Mouse (Mus musculus): Measurements from ENCODE around the gene Gm15517. TPM values are rescaled to one million over a fixed set of nuclear protein-coding genes. Genes with fewer than 3 reads are reported as not detected.
A peak's percentile ranks its signal among the peaks of the same experiment; 100 is the strongest.
"Not testable (repeated sequence)": the region's sequence is repeated elsewhere in the genome, so short reads cannot be mapped to it uniquely, and the experiment has no call there.

Gm15517 gene
- total RNA-seq (2022): not detected

DNA sequence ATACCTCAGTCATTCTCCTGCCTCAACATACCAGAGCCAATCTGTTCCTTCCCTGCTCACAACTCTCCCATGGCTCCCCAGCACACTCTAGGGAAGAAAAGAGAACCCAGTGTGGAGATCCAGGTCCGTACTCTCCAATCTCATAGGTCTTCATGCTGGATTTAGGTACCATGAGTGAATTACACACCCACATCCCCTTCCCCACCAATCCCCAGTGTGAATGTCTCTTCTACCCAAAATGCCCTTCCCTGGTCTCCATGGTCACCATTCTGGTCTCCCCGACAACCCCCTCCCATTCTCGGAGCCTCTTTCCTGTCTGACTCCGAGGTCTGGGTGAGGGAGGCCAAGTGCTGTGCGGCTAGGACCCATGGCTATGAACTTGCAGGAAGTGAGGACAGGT is at the start of gene Gm15517:
TSS of gene Gm15517 (plus strand) at position 301 of the 400 bp plus-strand sequence.
- no peak for DNase-seq

DNA sequence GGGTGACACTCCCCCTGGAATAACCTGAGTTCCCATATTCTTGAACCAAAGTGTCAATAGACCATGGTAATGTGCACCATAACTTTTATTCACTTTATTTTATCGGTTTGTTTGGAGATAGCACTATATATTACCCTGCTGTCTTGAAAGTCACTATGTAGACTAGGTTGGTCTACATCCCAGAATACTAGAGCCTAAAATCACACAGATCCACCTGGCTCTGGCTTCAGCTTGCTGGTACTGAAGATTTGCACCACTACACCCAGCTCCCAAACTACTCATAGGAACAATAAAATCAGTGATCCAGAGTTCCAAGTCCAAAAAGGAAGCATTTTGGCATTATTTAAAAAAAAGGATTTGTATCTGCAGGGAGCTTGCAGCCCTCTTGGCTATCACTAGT is 45.6 kb upstream of the Gm15517 start, which contains the start of gene Klk1b5:
TSS of gene Klk1b5 (plus strand) at position 301 of the 400 bp plus-strand sequence.
- no peak for DNase-seq

DNA sequence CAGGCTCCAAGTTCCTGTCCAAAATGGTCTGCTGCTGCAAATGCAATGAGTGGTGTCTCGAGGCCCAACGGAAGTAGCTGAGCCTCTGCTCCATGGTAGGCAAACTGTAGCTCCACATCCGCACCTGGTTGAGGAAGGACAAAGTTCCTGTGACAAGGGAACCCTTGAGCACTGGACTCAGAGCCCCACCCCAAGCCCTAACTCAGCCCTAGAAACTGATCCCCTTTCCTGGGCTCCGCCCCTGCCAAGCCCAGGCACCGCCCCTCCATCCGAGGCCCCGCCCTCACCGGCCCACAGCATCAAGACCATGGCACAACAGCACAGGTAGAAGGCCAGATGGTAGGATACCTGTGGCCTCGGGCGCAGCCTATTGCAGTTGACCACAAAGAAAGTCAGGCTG is 39.6 kb upstream of the Gm15517 start:
- DNase-seq: not testable (repeated sequence)

DNA sequence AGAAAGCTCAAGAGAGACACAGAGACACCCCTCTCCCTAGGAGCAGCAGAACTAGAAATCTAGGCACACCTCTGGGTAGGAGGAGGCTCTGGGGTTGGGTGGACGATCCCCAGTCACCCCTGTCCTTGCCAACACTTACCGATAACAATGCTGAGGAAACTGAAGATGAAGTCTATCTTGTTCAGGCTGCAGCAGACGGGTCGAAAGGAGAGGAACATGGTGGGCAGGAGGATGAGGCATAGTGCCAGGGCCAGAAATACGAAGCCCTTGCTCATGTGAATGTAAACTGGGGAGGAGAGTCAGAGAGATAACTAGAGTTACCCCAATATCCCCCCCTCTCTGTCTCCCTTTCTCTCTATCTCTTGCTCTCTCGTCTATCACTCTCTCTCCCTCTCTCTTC is 38.9 kb upstream of the Gm15517 start:
- not testable (repeated sequence) for DNase-seq

DNA sequence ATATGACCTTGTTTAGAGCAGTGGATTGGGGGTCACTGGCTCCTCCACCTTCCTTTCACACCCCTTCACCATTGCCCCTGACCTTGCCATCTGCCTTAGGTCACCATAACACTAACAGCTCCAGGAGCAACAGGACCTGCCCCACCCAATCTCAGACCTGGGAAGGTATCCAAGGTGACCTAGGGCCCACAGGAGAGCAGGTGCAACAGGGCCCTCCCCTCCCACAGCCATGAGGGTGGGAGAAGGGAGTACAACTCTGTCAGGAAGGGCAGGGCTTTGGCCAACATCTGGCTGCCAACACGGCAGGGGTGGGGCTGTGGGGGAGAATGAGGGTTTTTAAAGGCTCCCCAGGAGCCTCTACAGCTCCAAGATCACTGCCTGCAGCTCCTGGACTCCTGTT is 36.2 kb upstream of the Gm15517 start, which contains the start of gene Klk1:
TSS of gene Klk1 (plus strand) at position 285 of the 400 bp plus-strand sequence.
- no peak for DNase-seq

DNA sequence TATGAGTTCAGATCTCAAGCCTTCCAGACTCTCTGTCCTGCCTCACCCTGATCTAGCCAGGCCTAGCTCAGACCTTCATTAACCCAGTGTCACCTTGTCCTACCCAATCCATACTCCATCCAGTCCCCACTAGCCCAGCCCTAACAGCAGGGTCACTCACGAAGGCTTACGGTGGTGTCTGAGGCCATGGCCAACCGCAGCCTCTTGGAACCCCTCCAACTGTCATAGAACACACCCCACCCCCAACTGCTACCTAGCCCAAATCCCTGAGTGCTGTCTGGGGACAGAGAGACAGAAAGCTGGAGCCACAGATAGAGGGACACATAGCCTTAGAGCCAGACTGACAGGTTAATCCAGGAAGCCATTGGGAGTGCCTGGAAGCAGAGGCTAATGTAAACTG is 25.3 kb upstream of the Gm15517 start, which contains the start of gene Gm36864:
TSS of gene Gm36864 (plus strand) at position 269 of the 400 bp plus-strand sequence.
- DNase-seq: no peak

DNA sequence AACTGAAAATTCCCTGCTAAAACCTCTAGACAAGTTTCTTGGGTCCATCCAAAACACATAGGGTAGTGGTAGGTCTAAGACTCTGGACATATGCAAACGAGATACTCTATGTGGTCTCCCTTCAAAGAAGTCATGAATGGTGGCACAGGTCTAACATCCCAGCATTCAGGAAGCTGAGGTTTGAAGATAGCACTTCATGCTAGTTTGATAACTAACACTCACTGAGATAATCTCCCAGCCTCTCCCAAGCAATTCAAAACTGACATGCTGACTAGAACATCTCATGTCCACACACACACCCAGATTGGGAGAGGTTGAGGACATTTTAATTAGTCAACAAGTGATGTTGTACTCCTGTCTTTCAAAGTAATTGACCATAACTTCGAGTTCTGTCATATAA is 21.3 kb upstream of the Gm15517 start:
- no peak for DNase-seq

DNA sequence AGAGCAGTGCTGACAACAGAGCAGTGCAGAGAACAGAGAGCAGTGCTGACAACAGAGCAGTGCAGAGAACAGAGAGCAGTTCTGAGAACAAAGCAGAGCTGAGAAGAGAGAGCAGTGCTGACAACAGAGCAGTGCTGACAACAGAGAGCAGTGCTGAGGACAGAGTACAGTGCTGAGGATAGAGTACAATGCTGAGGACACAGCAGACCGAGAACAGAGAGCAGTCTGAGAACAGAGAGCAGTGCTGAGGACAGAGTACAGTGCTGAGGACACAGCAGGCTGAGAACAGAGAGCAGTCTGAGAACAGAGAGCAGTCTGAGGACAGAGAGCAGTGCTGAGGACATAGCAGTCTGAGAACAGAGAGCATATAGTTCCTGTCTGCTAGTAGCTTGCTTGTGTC is 20.5 kb upstream of the Gm15517 start:
- DNase-seq: no peak

DNA sequence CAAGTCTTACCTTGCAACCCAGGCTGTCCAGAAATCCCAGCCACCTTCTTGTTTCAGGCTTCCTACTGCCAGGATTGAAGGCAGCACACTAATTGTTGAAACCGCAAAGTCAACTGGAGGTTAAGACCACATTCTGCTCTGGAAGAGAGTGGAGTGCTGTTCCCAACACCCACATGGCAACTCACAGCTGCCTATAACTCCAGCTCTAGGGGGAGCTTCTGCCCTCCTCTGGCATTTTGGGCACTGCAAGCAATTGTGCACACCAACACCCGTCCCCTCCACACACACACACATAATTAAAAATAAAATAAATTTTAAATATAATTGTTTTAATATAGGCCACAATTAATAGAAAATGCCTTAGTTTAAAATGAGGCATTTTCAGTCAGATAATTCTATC is 20.1 kb upstream of the Gm15517 start:
- DNase-seq: no peak

DNA sequence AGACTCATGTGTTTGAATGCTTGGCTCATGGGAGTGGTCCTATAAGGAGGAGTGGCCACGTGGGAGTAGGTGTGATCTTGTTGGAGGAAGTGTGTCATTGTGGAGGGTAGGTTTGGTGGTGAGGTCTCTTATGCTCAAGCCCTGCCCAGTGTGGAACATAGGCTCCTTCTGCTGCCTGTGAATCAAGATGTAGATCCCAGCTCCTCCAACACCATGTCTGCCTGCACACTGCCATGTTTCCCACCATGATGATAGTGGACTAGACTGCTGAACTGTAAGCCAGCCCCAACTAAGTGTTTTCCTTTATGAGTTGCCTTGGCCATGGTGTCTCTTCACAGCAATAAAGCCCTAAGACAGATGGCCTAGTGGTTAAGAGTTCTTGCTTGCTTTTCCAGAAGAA is 17.2 kb upstream of the Gm15517 start:
- DNase-seq: no peak

DNA sequence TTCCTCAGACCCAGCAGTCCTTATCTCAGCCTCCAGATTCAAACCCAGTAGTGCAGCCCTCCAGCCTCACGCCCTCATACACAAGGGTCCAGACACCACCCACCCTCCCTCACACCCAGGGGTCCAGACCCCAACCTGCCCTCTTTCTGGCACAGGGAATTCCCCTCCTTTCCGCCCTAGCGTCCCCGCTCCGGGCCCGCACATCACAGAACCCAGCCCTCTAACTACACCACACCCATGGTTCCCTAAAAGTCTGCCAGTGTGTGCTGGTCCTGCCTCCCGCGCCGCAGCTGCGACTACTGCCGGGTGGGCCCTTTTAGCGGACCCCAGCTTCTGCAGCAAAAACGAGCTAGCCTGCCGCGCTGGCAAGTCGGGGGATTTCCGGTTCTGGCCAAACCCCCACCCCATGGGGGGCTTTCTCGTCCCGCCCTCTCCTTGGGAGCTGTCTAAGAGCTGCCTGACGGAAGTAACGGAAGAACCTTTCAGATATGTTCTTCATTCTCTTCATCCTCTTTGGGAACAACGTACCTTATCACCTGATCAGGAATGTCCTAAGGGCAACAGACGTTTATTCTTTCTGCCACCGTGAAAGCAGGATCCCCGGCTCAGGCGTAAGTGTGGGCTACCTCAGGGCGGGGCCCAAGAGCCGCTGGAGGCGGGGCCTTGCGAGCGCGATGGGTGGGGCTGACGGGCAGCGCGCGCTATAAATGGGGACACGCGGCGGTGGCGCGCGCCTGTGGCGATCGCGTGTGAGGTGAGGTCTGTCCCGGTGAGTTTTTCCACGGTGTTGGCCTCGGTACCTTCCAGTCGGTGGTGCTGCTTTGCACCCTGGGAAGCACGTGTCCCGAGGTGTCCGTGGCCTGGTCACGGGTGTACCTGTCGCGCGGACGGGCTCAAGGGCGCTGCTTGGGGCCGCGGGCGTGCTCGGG is 14.9 kb upstream of the Gm15517 start, which contains the start of the genes 1700028J19Rik and 2410002F23Rik:
TSS of gene 1700028J19Rik (minus strand) at position 641 of the 929 bp plus-strand sequence.
TSS of gene 2410002F23Rik (plus strand) at position 668 of the 929 bp plus-strand sequence.
- DNase-seq: peak; percentile 84

DNA sequence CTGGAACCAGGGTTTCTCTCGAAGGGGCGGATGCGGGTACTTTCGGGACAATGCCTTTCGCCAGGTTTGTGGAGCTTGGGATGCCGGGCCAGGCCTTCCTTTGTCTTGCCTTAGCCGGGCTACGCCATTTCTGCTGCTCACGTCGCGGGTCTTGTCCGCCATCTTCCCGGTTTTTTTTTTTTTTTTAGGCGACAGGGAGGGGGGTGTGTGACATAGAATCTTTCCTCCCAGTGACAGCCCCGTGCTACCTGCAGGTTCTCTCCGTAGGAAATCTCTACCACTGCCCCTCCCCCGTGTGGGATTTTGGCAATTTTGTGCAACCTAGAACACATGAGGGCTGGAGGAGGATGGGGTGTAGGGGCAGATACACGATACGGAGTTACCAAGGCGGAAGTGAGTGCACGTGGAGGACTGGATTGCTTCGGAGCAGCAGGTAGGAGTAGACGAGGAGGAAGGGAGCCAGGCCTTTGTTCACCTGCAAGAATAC is 14.2 kb upstream of the Gm15517 start:
- peak; percentile 60 for DNase-seq

DNA sequence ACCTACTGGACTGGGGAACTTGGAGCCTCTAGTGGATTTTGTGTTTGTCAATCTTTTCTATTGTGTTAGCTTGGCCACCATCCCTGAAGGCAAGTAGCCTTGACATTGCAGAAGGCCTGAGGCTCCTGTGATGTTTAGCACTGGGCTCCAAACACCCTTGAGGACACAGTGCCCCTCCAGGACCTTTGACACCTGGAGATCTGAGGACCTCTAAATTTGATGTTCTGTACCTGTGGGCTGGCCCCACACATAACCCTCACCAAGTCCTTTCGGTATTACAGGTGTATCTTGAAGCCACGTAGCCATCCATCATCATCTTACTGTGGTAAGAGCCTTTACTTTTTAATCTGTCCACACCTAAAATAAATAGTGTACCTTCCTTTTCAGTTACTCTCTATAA is 13.3 kb upstream of the Gm15517 start:
- no peak for DNase-seq

DNA sequence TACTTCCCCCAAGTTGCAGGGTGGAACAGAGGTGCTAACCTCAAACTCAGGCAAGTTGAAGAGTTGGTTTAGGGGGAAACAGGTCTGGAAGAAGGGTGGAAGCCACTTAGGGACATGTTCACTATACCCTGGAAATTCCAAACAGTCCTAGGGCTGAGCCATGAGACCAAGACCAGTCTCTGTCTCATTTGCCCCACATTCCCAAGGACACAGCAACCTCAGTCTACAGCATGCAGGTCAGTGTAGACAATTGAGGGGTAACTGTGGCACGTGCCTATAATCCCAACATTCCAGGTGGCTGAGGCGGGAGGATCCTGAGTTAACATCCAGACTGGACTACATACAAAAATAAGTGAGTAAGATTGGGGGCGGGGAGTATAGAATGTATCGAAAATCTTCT is 12.0 kb upstream of the Gm15517 start:
- DNase-seq: no peak

DNA sequence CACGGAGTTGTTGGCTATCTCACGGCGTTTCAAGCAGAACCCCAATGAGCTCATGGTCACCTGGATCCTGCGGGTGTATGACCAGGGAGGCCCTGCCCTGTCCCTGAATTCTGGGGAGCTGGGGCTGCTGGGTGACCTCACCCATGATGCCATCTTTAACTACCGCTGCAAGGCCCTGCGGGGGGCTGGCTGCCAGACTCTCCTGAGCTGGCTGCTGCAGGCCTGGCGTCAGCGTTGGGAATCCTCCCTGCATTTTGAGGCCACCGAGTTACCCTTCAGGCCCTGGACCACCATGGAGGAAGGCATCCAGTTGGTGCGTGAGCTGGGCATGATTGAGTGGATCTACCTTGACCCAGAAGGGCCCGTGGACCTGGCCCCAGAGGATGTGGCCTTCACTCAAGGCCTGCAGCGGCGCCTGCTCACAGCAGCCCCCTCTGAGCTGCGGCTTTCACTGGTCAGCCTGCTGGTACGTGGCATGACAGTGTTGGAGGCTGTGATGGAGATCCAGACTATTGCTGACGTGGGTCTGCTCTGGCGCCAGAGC is 10.4 kb upstream of the Gm15517 start:
- peak; percentile 86 for DNase-seq

DNA sequence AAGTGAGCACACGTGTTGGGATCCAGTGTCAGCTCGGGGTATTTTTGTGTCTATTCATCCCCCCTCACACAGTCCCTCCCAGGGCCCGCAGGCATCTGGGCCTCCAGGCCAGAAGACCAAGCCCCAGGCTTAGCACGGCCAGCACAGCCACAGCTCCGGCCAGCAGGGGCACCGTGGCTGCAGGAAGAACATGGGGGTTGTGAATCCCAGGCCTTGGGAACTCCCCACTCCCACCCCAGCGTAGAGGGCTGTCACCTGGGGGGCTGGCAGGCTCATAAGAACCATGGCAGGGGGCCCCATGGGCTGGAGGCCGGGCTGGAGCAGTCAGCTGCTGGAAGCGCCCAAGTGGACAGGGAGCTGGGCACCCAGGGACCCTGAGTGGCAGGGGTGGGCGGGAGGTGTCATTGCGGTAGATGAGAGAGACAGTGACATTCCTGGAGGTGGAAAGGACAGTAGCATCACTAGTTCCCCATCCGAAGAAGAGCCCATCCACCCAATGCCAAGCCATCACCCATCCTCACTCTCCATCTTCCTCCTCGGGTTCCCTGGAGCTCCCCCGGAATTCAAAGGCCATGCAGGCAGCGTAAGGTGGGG is 8.1 kb upstream of the Gm15517 start:
- DNase-seq: no peak

DNA sequence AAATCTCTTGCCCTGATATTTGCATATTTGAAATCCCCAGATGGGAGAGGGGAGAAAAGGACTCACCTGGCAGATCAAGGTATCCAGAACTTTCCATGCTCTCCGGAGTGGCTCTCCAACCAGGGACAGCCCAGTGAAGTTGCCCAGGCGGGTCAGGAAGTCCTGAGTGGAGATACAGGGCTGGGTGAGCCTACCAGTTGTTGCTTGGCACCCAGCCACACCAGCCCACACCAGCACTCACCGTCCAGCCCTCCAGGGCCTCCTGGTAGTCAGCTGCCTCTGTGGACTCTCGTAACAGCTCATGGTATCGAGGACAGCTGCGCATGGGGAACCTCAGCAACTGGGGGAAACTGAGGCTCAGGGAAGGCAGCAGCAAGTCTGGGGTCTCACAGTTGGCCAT is 6.3 kb upstream of the Gm15517 start:
- no peak for DNase-seq

DNA sequence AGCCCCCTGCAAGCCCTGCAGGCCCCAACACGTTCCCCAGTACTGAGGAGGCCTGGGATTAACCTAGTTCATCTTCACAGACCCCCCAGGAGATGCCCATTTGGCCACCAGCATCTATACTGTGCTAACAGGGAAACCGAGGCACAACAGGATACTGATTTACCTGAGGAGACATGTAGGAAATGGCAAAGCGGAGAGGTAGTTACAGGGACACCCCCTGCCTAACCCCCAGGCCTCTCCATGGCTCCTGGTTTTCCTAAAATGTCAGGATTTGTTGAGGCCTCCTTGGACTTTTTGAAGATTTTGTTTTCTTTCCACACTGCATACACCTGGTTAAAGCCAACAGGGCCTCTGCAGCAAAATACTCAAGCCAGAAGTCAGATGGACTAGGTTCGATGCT is 4.0 kb upstream of the Gm15517 start, which contains the start of gene Acp4:
TSS of gene Acp4 (minus strand) at position 101 of the 400 bp plus-strand sequence.
- DNase-seq: no peak

DNA sequence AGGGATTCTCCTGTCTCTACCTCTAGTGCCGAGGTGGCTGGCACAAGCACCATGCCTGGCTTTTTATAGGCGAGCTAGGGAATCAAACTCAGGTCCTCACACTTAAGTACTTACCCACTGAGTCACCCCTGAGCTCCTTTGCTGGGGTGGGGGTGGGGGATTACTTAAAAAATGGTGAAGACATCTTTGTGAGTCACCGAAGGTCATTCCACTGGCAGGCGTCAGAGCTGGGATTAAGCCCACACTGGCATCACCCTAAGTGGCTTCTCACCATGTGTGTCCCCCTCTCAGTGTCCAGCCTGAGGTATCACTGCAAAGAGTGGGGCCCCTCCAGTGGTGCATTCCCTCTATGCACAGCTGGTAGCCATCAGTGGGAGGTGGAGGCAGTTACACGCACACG is 837 bp upstream of the Gm15517 start:
- no peak for DNase-seq

DNA sequence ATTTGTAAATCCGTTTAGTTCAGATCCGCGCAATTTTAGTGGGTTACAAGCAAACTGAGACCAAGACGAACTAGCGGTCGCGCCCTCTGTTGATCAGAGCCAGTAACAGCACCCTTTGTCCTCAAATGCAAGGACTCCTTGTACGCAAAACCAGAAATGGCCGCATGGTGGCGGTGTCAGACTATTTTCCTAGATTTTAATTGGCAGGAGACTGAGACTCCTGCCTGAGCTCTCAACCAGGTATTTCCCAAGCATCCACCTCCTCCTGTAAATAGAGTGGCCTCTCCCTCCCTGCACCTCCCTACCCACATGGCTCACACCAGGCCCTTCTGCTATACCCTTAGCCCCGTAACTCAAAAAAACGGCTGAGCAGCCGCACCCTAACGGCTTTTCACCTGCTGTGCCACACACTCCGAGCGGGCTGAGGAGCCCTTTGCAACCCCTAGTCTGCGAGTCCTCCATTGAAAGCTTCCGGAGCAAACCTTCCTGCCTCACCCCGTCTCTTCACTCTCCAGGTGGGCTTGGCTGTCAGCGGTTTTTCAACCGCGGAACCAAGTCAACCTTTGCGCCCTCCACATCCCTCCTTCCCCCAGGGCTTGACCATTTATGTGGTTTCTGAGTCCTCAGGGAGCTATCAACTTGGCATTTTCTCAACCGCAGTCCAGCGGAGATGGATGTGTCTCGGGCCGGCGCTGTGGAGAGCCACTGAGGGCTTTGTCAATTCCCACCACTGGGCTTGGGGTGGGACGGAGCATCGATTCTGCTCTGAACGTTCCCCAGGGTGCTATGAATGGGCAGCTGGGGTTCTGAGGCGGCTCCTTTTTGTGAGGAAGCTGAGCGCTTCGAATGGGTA is 1.8 kb downstream of the Gm15517 start:
- DNase-seq: peak; percentile 82

DNA sequence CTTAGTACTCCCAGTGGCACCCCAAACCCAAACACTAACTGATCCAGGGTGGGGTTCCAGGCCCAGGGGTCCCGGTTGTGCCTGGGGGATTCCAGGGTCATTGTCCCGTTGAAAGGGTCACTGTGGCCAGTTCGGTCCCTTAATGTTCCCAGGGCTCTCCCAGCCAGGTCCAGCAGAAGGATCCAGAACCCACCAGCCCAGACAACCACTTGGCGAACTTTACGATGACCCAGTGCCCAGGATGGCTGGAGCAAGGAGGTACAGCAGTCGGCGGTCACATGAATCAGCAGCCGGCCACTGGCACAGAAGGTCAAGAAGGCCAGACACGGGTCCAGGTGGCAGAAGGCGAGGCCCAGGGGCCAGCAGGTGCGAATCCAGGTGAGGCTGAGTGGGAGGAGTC is 6.9 kb downstream of the Gm15517 start:
- no peak for DNase-seq

DNA sequence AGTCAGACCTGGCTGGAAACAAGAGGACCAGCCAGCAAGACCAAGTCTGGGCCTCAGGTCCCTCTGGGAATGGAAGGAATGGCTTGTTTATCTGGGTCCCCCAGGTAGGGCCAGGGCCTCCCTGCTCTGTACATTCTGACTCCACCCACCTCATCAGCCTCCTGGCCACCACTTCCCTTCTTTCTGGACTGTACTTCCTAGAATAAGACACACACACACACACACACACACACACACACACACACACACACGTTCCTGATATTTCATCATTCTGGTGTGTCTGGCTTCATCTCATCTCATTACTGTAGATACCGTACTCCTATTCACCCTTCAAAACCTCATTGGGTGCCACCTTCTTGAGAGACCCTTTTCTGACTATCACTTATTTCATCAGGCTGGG is 8.2 kb downstream of the Gm15517 start:
- no peak for DNase-seq

Data from adrenal gland, adult 8-10 months (tissue).